Mouse (Mus musculus): ENCODE results near the gene Cnot1.

GRCm38 (mm10) chr8:95830144-95830543, 22.9 kb upstream of the Cnot1 start:
- TF ChIP-seq CTCF (conservative IDR thresholded peaks at IDR 0.05 in 1 of 2, IDR thresholded peaks at IDR 0.05 in 1 of 2; ENCODE audit: low read depth in 2 of 2, low read length in 2 of 2) (no peak), POLR2A (IDR thresholded peaks at IDR 0.05; ENCODE audit: low read depth, low read length) (no peak), TCF12 (IDR thresholded peaks at IDR 0.05; ENCODE audit: low read depth, low read length) (no peak), JUND (conservative IDR thresholded peaks at IDR 0.05; ENCODE audit: low read depth, low read length) (no peak), GABPA (IDR thresholded peaks at IDR 0.05; ENCODE audit: insufficient replicate concordance, low read depth, low read length) (no peak), EP300 (IDR thresholded peaks at IDR 0.05; ENCODE audit: low read length) (no peak), ETS1 (conservative IDR thresholded peaks at IDR 0.05; ENCODE audit: low read depth, low read length) (no peak), ELF1 (IDR thresholded peaks at IDR 0.05; ENCODE audit: low read depth, low read length) (no peak), SIN3A (IDR thresholded peaks at IDR 0.05; ENCODE audit: low read length) (no peak), RCOR1 (conservative IDR thresholded peaks at IDR 0.05; ENCODE audit: low read depth, low read length) (no peak), ZKSCAN1 (IDR thresholded peaks at IDR 0.05; ENCODE audit: borderline replicate concordance, low read depth, low read length) (no peak)
